Mouse (Mus musculus) heart, adult 8-10 months (tissue): Measurements from ENCODE around the gene Pip4k2b. TPM values are rescaled to one million over a fixed set of nuclear protein-coding genes. Genes with fewer than 3 reads are reported as not detected.
"Not testable (repeated sequence)": the region's sequence is repeated elsewhere in the genome, so short reads cannot be mapped to it uniquely, and the experiment has no call there.

Source experiments
- DNase-seq: peaks from one replicate; pipeline ENCODE4 v3.0.0; 2022; ENCODE audit warnings: low spot score
- total RNA-seq, 4 experiments: library from RNA; stranded (reverse); gene quantifications; 2 replicates each; pipeline ENCODE4 v1.2.4; 2022

The Pip4k2b gene
- total RNA-seq, 4 experiments from 2014 or later, result 21.9 to 26.6 (median 25.6) TPM

DNA sequence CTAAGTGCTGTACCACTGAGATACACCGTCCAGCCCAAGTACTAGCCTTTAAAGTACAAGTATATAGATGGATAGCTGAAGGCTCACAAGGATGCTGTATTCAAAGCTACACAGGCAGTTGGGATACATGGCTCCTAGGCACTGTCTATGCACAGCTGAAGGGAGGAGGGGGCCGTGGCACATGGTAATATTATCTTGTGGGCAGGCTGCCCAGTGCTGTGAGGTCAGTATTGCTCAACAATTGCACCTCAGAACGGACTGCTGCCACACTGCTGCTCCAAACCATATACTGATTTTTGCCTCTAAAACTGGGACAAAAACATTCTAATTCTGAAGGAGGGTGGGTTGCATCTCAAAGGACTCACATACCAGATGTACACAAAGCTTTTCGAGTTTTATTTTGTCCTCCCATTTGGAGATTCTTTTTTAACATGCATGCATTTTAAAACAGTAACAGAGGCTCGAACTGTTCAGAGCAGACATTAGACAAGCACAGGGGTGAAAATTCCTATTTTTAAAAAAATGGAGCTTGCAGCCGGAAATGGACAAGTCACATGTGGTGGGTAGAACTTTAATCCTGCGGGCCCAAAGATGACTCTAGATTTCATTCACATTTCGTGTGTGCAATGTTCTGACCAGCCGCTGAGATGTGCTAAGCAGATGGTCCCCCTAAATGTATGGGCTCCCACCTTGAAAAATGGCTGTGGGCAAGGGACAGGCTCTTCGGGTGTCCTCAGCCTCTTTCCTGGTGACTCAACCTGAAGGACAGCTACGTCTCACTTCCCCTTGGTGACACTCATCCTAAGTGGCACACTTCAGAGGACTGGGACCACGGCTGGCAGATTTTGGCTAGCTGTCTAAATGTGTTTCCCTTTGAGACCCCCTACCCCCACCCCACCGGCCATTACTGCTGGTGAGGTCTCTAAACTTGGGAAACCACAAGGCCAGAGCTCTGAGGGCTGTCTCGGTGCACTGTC lies 29.4 kb downstream of the Pip4k2b start:
- no peak for DNase-seq

DNA sequence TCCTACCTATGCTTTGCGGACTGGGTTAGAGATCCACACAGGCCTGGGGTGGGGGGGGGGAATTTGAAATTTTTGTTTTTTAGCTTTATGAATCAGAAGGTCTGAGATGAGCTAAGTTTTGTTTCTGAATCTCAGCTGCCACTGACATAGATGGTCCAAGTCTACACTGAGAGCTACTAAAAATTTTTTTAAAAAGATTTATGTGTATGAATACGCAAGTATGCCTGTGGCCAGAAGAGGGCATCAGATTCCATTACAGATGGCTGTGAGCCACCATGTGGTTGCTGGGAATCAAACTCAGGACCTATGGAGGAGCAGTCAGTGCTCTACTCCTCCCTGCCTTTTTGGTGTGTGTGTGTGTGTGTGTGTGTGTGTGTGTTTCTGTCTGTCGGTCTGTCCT lies 30.1 kb downstream of the Pip4k2b start:
- no peak for DNase-seq

DNA sequence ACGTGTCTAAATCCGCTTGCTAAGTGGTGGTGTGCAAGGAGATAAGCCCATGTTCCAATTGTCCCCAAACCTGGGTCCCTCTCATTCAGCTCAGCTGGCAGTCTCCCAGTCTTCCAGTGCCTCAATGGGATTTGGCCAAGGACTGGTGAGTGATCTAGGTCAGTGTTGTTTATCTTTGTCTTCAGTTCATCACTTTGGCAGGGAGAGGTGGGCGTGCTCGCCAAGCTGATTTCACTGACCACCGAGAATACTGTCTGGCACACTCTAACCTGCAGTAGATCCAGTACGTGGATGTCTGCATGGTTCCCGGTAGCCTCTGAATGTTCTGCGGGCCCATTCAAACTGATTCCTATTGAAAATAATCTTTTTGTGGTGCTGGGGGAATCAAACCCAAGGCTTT lies 30.6 kb downstream of the Pip4k2b start:
- no peak for DNase-seq

DNA sequence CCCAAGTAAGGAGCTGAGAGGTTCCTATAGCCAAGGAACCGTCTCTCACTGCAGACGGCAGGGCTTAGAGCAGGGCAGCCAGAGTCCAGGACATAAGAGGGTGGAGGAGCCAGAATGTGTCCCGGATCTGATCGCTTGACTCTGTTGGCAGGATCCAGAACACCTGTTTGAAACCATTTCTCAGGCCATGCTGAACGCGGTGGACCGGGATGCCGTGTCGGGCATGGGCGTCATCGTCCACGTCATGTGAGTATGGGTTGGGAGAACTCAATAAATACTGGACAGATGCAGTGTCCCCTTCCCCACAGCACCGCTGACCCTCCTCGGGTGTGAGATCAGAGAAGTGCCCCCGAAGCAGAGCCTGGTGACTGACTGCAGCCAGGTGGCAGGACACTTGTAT lies 32.2 kb downstream of the Pip4k2b start:
- DNase-seq, result no peak

DNA sequence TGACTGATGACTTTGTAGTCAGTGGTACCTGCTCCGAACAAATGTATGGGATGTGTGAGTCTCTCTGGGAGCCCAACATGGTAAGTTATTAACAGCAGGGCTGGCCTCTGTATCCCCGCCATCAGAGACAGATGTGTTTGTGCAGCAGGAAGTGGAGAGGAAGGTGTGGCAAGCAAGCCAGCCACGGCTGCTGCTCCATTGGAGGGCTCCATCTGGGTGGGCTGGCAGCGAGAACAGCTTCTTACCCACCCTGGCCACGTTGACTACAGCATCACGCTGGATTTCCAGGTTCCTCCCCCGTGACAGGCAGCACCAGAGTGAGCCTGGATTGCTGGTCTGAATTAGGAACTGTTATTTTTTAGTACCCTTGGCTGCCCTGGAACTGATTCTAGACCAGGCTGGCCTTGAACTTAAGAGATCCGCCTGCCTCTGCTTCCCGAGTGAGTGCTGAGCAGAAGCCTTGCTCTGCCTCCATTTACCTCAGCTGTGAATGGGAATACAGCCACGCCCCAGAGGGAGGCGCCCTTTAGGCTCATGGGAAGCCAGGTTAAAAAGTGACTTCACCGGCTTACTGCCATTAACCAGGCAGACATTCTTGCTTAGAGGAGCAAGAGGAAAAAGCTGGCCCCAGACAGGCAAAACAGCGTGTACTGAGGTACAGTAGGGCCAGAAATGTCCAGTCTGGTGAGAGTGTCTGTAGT lies 33.2 kb downstream of the Pip4k2b start:
- no peak for DNase-seq

DNA sequence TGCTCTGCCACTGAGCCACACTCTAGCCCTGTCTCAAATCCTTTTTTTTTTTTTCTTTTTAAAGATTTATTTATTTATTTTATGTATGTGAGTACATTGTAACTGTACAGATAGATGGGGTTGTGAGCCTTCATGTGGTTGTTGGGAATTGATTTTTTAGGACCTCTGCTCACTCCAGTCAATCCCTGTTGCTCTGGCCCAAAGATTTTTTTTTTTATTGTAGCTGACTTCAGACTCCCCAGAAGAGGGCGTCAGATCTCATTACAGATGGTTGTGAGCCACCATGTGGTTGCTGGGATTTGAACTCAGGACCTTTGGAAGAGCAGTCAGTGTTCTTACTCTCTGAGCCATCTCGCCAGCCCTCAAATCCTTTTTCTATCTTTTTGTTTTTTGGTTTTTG lies 34.4 kb downstream of the Pip4k2b start:
- DNase-seq, result not testable (repeated sequence)

DNA sequence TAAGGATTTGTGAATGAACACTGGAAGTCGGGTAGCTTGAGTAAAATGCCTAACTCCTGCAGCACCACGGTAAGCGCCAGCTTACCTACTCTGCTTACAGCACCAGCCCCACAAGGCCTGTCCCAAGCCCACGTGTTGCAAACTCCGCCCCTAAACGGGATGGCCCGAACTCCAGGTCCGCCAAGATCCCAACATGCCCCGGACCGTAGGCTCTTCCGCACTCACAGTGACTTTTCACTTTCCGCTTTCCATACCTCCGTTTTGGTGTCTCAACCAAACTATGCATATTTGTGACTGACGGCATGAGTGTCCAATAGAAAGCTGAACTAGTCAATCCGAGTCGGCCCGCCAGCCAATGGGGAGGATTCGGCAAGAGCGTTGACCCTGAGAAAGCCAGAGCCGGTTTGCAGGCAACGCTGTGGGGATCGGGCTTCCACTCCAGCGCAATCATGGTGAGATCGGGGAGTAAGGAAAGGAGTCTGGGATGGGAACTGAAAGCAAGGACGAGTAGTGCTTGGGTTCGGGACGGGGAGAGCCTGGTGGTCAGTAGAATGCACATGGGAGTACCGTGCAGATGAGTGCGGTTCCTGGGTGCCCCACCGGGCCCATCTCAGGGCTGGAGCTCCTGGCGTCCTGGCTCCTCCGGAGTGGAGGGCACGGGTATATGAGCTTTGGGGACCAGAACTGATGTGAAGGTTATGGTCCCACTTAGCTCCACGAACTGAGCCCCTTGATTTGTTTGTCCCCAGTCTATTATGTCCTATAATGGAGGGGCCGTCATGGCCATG lies 41.3 kb downstream of the Pip4k2b start, which contains the start of gene Psmb3:
Gene Psmb3 (plus strand): TSS at position 361 of the 788 bp plus-strand sequence.
- peak; percentile 100 for DNase-seq

DNA sequence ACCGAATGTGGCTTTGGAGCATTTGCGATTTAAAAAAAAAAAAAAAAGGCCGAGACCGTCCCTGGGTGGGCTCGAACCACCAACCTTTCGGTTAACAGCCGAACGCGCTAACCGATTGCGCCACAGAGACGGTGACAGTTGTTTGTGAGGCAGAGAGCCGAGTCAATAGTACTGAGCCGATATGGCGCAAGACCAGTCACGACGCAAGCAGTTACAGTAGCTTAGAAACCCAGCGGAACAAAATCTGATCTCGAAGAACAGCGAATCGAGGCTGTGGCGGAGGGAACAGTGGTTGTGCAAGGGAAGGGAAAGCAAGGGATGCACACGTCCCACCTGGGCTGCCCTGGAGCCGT lies 42.1 kb downstream of the Pip4k2b start:
- peak; percentile 92 for DNase-seq

DNA sequence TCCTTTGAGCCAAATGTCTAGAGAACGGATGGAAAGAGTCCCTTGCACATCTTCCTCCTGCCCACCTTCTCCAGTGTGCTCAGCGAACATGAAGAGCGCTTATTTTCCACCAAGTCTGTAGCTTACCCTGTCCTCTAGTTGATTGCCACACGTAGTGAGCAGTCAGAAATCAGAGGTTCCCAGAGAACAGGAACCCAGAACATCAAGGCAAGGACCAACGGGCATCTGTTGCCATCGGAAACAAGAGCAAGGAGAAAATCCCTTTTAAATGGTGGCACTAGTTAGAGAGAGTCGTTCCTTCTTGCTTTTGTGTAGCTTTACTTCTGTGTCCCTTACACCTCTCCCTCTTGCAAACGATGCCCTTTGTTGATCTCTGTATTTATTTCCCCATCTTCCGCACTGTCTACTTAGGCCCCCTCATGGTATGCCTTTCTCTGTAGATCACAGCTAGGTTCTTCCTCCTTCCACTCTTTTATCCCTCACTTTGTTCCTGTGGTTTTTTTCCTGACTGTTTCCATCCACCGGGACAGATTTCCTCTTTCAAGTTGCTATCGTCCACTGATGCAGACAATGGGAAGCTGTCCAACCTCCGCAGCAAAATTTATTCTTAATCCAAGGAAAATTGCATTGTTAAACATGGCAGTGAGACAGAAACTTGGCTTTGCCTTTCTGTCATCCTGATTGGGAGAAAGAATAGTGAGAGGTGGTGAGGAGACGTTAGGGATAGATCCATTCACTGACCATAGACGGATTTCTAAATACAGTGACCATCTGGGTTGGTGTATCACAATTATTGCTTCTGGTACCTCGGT lies 42.7 kb downstream of the Pip4k2b start:
- DNase-seq, result no peak

DNA sequence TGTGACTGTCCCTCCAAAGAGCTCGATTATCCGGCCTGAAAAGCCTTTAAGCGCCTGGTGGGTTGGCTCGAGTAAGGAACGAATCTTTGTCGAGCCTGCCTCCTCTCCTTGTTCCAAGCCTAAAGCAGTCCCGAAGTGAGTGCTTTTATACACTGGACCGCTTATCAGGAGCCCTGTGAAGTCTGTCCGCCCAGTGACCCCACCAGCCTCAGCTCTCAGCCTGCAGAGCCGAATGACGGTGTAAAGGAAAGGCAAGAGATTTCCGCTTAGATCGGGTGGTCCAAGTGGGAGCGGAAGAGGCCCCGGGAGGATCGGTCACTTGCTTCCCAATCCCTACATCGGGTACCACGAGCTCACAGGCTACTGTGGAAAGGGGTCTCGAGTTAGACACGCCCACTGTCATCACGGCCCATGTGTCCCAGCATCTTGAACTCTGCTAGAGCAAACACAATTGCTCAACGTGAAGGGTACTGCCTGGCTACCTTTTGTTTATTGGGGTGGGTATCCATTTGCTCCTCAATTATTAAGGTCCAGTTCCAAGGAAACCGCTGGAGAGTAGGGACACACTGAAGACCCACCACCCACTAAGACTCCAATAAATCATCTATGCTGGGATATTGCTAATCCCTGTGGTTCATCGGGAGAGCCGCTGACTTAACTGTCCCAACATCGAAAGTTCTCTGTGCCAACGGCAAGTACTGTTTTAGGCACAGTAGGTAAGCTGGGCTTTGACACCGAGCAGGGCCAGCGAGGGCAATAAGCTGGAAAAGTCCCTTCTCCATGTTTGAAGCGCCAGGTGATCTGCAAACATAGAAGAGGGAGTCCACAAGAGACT lies 43.5 kb downstream of the Pip4k2b start:
- DNase-seq, result no peak

DNA sequence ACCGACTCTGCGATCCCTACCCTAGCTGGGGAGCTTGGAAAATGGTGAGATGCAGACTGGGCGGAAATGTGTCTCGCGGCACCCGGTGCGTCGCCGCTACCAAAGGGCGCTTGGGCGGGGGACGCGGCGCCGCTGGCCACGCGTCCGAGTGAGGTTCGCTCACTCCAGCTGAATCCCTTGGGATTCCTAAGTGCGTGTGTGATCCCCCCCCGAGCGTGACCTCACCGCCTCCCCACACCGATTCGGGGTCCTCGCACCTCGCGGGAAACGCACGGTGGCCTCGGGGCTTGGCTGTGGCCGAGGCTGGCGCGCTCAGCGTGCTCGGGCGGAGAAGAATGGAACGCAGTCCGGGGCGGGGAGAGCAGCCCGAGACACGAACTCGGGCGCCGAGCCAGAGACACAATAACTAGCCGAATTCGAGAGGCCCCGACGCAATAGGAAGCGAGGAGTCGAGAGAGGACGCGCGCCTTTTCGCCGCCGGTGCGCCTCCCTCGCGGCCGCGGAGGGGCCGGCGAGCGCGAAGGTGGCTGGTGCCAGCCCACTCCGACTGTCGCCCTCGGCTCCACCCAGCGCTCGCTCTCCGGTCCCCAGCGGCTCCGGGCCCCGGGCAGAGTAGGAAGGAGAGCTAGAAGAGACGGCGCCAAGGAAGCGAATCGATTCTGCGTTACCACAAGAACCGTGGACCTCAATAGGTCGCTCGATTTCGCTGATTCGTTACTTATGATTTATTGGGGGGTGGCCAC lies 44.3 kb downstream of the Pip4k2b start, which contains the start of gene Pcgf2:
Gene Pcgf2 (minus strand): TSS at position 495 of the 743 bp plus-strand sequence.
- peak; percentile 77 for DNase-seq

DNA sequence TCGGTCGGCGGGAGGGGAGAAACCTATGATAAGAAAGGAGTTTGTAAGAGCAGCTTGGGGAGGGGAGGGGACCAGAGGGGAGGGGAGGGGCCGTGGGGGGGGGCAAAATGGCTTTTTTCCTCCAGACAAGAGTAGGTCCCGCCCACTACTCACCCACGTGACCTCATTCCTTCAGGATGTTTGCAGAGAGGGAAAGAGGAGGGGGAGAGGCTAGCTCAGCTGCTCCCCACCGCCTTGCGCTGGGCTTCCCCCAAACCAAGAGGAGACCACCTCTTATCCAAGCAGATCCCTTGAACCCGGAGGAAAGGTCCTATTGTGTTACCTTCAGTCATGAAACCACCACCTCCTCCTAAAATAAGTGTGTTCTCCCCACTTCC lies 44.9 kb downstream of the Pip4k2b start:
- peak; percentile 83 for DNase-seq

DNA sequence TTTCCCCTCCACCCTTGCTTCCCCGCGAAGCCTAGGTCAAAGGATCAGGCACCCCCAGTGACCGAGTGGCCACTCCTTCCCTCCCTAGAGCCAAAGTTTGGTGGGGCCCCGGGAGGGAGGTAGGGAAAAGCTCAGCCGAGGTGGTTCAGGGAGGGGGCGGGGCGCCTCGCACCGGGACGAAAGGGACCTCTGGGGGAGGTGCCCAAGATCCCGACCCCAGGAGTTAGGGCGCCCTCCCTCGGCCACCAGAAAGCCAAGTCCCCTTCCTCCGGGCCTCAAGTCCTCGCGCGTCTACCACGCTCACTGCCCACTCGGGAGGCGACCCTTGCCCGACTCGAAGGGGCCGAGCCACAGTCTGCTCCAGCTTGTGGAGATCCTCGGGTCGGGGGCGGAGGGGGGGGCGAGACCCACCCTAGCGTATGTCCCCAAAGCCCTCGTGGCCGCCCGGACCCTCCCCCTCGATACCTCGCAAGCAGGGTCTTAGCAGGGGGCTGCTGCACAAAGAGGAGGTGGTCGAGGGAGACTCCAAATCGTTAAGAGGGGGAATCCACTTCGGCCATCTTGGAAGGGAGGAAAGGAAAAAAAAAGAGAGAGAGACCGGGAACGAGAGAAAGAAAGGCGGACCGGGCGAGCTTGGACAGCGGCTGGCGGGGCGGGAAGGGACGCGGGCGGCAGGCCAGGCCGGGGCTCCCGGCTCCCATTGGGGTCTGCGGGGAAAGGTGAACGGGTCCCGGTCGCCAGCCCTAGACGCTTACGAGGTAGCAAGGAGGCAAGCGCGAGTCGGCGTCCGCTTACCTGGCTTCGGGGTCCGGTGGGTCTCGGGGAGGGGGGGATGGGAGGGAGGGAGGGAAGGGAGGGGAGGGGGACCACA lies 45.5 kb downstream of the Pip4k2b start:
- peak; percentile 45 for DNase-seq

DNA sequence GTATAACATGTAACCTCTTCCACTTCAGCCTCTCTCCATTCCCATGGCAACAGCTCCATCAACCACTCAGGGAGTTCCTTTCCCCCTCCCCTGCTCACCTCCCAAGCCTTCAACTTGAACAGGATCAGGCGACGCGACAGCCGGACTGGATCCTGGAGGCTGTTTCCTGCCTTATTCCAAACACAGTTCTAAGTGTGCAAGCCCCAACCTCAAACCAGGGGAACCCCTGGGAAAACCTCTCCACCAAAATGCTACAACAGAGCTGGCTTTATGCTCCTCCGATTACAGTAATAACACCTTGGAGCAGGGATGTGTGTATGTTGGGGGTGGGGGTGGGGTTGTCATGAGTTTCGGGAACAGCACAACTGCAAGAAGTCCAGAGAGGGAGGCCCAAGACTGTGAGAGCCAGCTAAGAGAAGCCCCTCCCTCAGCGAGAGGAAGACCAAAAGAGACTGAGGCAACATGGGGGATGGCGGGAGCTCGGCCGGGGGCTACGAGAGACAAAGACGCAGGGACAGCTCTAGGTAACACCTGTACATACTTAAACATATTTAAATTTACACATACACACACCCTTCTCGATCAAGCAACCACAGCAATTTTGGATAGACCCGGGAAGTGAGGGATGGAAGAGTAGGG lies 46.5 kb downstream of the Pip4k2b start:
- DNase-seq, result no peak

DNA sequence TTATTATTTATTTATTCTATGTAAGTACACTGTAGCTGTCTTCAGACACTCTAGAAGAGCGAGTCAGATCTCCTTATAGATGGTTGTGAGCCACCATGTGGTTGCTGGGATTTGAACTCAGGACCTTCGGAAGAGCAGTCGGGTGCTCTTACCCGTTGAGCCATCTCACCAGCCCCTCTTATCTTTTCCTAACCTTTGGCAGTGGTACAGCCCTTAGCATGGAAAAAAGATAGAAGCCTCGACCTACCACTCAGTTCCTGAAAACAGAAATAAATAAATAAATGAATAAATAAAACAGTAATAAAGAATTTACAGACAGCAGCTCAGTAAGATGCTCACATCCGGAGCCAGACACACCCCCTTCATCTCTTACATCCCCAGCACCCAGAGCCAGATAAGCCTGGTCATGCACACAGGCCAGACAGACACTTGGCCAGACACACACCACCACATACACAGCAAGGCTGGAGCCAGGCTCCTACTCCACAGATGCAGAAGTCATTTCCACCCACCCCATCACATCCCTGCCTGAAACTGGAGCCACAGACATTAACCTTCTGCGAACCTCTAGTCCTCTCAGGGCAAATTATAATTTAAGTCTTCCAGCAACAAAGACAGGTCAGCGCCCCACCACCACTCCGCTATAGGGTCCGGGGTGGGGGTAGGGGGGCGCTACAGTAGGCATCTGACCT lies 47.2 kb downstream of the Pip4k2b start:
- DNase-seq, result no peak

DNA sequence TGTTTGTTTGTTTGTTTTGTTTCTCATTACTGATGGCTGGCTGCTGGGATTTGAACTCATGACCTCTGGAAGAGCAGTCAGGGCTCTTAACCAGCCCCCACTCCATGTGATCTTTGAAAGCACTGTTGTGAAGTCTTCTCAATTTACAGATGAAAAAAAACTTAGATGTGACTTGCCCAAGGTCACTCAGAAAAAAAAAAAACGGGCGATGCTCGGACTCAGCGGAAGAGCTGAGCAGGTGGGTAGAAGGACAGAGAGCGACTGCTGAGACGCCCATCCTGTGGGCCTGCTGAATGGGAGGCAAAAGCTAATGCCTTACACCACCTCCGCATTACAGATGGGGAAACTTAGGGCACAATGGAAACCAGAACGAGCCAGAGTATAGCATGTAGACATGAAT lies 47.8 kb downstream of the Pip4k2b start:
- no peak for DNase-seq

DNA sequence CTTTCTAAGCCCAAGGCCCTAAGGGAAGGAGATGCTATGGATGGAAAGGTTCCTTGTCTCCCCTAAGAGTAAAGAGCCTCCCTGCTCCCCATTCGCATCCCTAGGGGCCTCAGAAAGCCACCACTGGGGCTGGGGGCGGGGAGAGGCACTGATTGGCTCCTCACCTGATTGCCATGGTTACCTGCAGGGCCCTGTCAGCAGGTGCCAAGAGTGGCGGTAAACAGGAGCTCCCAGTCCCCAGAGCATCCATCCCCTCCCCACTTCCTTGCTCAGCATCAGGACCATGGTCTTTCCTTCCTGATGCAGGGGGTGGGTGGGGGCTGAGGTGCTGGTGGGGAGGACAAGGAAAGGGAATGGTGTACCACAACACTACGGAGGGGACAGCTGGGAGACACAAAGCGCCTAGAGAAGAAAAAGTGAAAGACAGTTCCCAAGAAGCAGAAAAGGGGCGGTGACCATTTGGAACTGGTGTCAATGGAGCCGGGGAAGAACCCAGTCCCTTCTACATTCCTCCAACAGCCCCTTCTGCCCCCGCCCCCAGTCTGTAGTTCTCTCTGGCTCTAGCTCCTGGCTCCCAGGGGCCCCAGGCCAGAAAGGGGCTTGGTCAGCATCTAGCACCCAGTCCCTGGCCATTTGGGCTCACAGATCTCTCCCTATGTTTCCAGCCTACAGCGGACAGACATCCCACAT lies 48.6 kb downstream of the Pip4k2b start:
- DNase-seq, result no peak
